Comparison of ENCODE assay signal across 8 mouse cellular contexts in the genomic region with DNA sequence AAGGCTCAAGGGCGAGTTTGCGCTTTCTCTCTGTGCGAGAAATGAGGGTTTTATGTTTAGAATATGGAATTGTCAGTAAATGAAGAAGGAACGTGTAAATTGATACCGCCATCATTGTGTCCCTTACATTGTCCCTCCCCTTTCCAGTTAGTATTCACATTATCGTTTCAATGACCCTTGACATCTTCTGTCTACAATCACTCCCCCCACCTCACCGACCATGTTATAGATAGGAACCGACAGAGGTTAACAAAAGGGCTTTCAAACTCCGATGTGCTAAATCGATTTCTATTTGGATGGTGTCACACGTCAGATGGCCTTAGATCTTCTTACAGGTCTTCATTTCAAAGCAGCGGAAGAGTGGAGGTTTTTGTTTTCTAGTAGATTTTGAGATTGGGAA. TPM values are rescaled to one million over a fixed set of nuclear protein-coding genes. Genes with fewer than 3 reads are reported as not detected.
DNase-seq lines count a peak whose midpoint lies in the region; ATAC-seq and TF ChIP-seq lines count a peak whose summit lies in the region.

No protein-coding gene starts in this region.

- ATAC-seq in kidney, embryonic 15.5 days (replicated peaks; ENCODE audit: low FRiP score), result no peak
- ATAC-seq in hindbrain, embryonic 14.5 days (ENCODE audit: low FRiP score), result no peak

- H3ac ChIP-seq in myocyte (ENCODE audit: control insufficient read depth, insufficient read length), result peak overlapping the region; percentile 77

- H3K79me2 ChIP-seq in myocyte (ENCODE audit: control insufficient read depth, insufficient read depth), result peaks cover 45% of the 10 kb centered on the region

- DNase-seq in kidney, postnatal 25 days, result no peak
- DNase-seq in hindbrain, embryonic 14.5 days (ENCODE audit: low spot score), result peak; percentile 50
- no peak for DNase-seq in ovary, postnatal 14 days (ENCODE audit: low spot score)
- DNase-seq in kidney, adult 9 months, result no peak
- no peak for DNase-seq in gastrocnemius, adult 8-10 months (ENCODE audit: low spot score in 2 of 2)

- no peak for TF ChIP-seq POLR2A in bone marrow, adult 2 months (IDR thresholded peaks at IDR 0.05; ENCODE audit: borderline replicate concordance, control insufficient read depth, low read depth, low read length)
- no peak for TF ChIP-seq POLR2A in myocyte (IDR thresholded peaks at IDR 0.05; ENCODE audit: insufficient read length, low read depth)

- H3K9me3 ChIP-seq in kidney, embryonic 15.5 days (replicated peaks), result no peaks in the 10 kb centered on the region
- no peaks in the 10 kb centered on the region for H3K9me3 ChIP-seq in hindbrain, embryonic 14.5 days (ENCODE audit: control insufficient read depth, low read length)

- no peaks in the 10 kb centered on the region for H3K27me3 ChIP-seq in kidney, embryonic 15.5 days
- H3K27me3 ChIP-seq in hindbrain, embryonic 14.5 days (ENCODE audit: control insufficient read depth, insufficient read depth, low read length), result no peaks in the 10 kb centered on the region
- H3K27me3 ChIP-seq in myocyte (ENCODE audit: control insufficient read depth, insufficient read depth, insufficient read length), result no peaks in the 10 kb centered on the region

- peak overlapping the region; percentile 97 for H3K27ac ChIP-seq in kidney, embryonic 15.5 days
- peak overlapping the region; percentile 89 for H3K27ac ChIP-seq in bone marrow, adult 2 months (ENCODE audit: control insufficient read depth, insufficient read depth, low read depth, low read length, poor library complexity)
- peak overlapping the region; percentile 99 for H3K27ac ChIP-seq in hindbrain, embryonic 14.5 days

- H3K4me2 ChIP-seq in kidney, embryonic 15.5 days, result peak overlapping the region; percentile 66
- peak overlapping the region; percentile 91 for H3K4me2 ChIP-seq in hindbrain, embryonic 14.5 days (replicated peaks)
- H3K4me2 ChIP-seq in myocyte (ENCODE audit: low read depth), result peak overlapping the region; percentile 75

- no peaks in the 10 kb centered on the region for H3K36me3 ChIP-seq in kidney, embryonic 15.5 days
- H3K36me3 ChIP-seq in hindbrain, embryonic 14.5 days (replicated peaks; ENCODE audit: control insufficient read depth, insufficient read depth), result no peaks in the 10 kb centered on the region
- H3K36me3 ChIP-seq in myocyte (ENCODE audit: control insufficient read depth, insufficient read depth), result no peaks in the 10 kb centered on the region

- TF ChIP-seq CTCF in bone marrow, adult 2 months (IDR thresholded peaks at IDR 0.05; ENCODE audit: control insufficient read depth, insufficient read depth, low read length), result no peak

- H3K4me3 ChIP-seq in kidney, embryonic 15.5 days (replicated peaks), result peak overlapping the region; percentile 77
- H3K4me3 ChIP-seq in bone marrow, adult 2 months (replicated peaks; ENCODE audit: control insufficient read depth, low read depth, low read length), result peak overlapping the region; percentile 98
- peak overlapping the region; percentile 64 for H3K4me3 ChIP-seq in hindbrain, embryonic 14.5 days (replicated peaks; ENCODE audit: low read length)
- H3K4me3 ChIP-seq in myocyte, result peak overlapping the region; percentile 61

- peaks cover 17% of the 10 kb centered on the region for H3K4me1 ChIP-seq in kidney, embryonic 15.5 days
- no peaks in the 10 kb centered on the region for H3K4me1 ChIP-seq in bone marrow, adult 2 months (ENCODE audit: control insufficient read depth, insufficient read depth, low read length)
- peaks cover 32% of the 10 kb centered on the region for H3K4me1 ChIP-seq in hindbrain, embryonic 14.5 days (replicated peaks; ENCODE audit: control insufficient read depth, insufficient read depth, low read length)

- peak overlapping the region; percentile 79 for H3K9ac ChIP-seq in kidney, embryonic 15.5 days
- peak overlapping the region; percentile 89 for H3K9ac ChIP-seq in hindbrain, embryonic 14.5 days

- WGBS in kidney, embryonic 15.5 days, result 6% methylated on average over 12 of the region's 12 CpGs
- WGBS in bone marrow, adult 2 months, result 25% methylated on average over 12 of the region's 12 CpGs
- 1% methylated on average over 12 of the region's 12 CpGs for WGBS in hindbrain, embryonic 14.5 days

TF ChIP-seq in myocyte, 11 proteins besides CTCF, POLR2A, EP300 and RAD21:
- TF ChIP-seq TCF12 (IDR thresholded peaks at IDR 0.05; ENCODE audit: insufficient read depth, poor library complexity, severe bottlenecking), result no peak
- TF ChIP-seq CEBPB (IDR thresholded peaks at IDR 0.05; ENCODE audit: insufficient read depth, poor library complexity, severe bottlenecking), result no peak
- TF ChIP-seq MYOG (IDR thresholded peaks at IDR 0.05; ENCODE audit: control insufficient read depth in 1 of 3, insufficient read depth in 1 of 3, insufficient read length in 2 of 3, low read depth in 2 of 3), result no peak
- TF ChIP-seq POLR2AphosphoS2 (IDR thresholded peaks at IDR 0.05; ENCODE audit: insufficient read length, low read depth), result no peak
- TF ChIP-seq MAX (IDR thresholded peaks at IDR 0.05; ENCODE audit: low read depth), result no peak
- no peak for TF ChIP-seq TCF3 (IDR thresholded peaks at IDR 0.05; ENCODE audit: insufficient read length, low read depth)
- TF ChIP-seq E2F4 (IDR thresholded peaks at IDR 0.05; ENCODE audit: insufficient read depth), result no peak
- TF ChIP-seq USF1 (IDR thresholded peaks at IDR 0.05; ENCODE audit: low read depth), result no peak
- no peak for TF ChIP-seq SRF (IDR thresholded peaks at IDR 0.05; ENCODE audit: control insufficient read depth, insufficient read length, low read depth)
- TF ChIP-seq MYOD1 (IDR thresholded peaks at IDR 0.05; ENCODE audit: control insufficient read depth in 1 of 3, insufficient read length in 2 of 3, low read depth in 2 of 3), result no peak
- no peak for TF ChIP-seq REST (IDR thresholded peaks at IDR 0.05; ENCODE audit: insufficient read depth, insufficient read length)

RNA-seq across cellular contexts. Expression of a gene that starts 0.8 kb away (rescaled TPM):
- polyA plus RNA-seq in kidney, embryonic 15.5 days (2015; fragmentation: Nextera tagmentation; extraction: Ambion mirVana), result 37.2 and 40.8 TPM in 2 replicates
- polyA plus RNA-seq in bone marrow, adult 2 months (2011; ENCODE audit: insufficient read depth, insufficient read length, low replicate concordance, missing spikeins), result 2.7 and 4.5 TPM in 2 replicates
- 92.5 and 99.3 TPM in 2 replicates for polyA plus RNA-seq in hindbrain, embryonic 14.5 days (2014; fragmentation: Nextera tagmentation; extraction: Ambion mirVana)
- 2.0 TPM for polyA plus RNA-seq in myocyte (2012; fragmentation: generic; extraction: Trizol)
- total RNA-seq in gastrocnemius, adult 8-10 months (2022), result 1 to 10 TPM; 5.8 to 9.5 (median 6.8) TPM

RNA-seq across cellular contexts. Expression of a gene that starts 42.8 kb away (rescaled TPM):
- polyA plus RNA-seq in kidney, embryonic 15.5 days (2015; fragmentation: Nextera tagmentation; extraction: Ambion mirVana), result 3.4 and 4.6 TPM in 2 replicates
- 1.2 and 4.2 TPM in 2 replicates for polyA plus RNA-seq in bone marrow, adult 2 months (2011; ENCODE audit: insufficient read depth, insufficient read length, low replicate concordance, missing spikeins)
- 11.8 and 12.5 TPM in 2 replicates for polyA plus RNA-seq in hindbrain, embryonic 14.5 days (2014; fragmentation: Nextera tagmentation; extraction: Ambion mirVana)
- polyA plus RNA-seq in myocyte (2012; fragmentation: generic; extraction: Trizol), result 1.7 TPM
- under 1 TPM; 0.11 to 0.70 (median 0.33) TPM for total RNA-seq in gastrocnemius, adult 8-10 months (2022)

RNA-seq across cellular contexts. Expression of a gene that starts 57.5 kb away (rescaled TPM):
- 6.5 and 7.6 TPM in 2 replicates for polyA plus RNA-seq in kidney, embryonic 15.5 days (2015; fragmentation: Nextera tagmentation; extraction: Ambion mirVana)
- 3.8 and 6.5 TPM in 2 replicates for polyA plus RNA-seq in bone marrow, adult 2 months (2011; ENCODE audit: insufficient read depth, insufficient read length, low replicate concordance, missing spikeins)
- polyA plus RNA-seq in hindbrain, embryonic 14.5 days (2014; fragmentation: Nextera tagmentation; extraction: Ambion mirVana), result 23.5 and 27.2 TPM in 2 replicates
- polyA plus RNA-seq in myocyte (2012; fragmentation: generic; extraction: Trizol), result 39.4 TPM
- total RNA-seq in gastrocnemius, adult 8-10 months (2022), result 10 to 100 TPM; 40.0 to 47.7 (median 42.4) TPM
